Mouse (Mus musculus) hindbrain, embryonic 10.5 days (tissue): ENCODE results near the gene Wdr44. TPM values are rescaled to one million over a fixed set of nuclear protein-coding genes. Genes with fewer than 3 reads are reported as not detected.

ENCODE experiments used
- DNase-seq: peaks from one replicate; pipeline ENCODE4 v3.0.0-alpha.2; 2017; ENCODE audit warnings: low spot score
- H3K27ac ChIP-seq: fragments of 300-500 bp; sonication (generic); 2 replicates; pipeline ENCODE4 v1.5.1; 2016; ENCODE audit warnings: mild to moderate bottlenecking, moderate library complexity
- H3K27me3 ChIP-seq: fragments of 300-500 bp; sonication (generic); 2 replicates; pipeline ENCODE4 v1.6.1; 2016; ENCODE audit warnings: mild to moderate bottlenecking; ENCODE audit not compliant: poor library complexity, insufficient read depth, severe bottlenecking
- H3K36me3 ChIP-seq: fragments of 300-500 bp; sonication (generic); 2 replicates; pipeline ENCODE4 v1.6.1; 2016; ENCODE audit warnings: mild to moderate bottlenecking, moderate library complexity
- H3K4me1 ChIP-seq: fragments of 300-500 bp; sonication (generic); replicated peaks from 2 replicates; pipeline ENCODE4 v1.6.1; 2016; ENCODE audit warnings: mild to moderate bottlenecking
- H3K4me3 ChIP-seq: fragments of 300-500 bp; sonication (generic); 2 replicates; pipeline ENCODE4 v1.5.1; 2016; ENCODE audit warnings: mild to moderate bottlenecking, moderate library complexity
- H3K9me3 ChIP-seq: fragments of 300-500 bp; sonication (generic); 2 replicates; pipeline ENCODE4 v1.6.1; 2016; ENCODE audit warnings: mild to moderate bottlenecking, moderate library complexity
- WGBS: fragments of 180-500 bp; shearing (Covaris S2); methylation state at CpG from one replicate; pipeline ENCODE4 v1.1.7; 2016; 5-methylcytosine and 5-hydroxymethylcytosine counted together
- polyA plus RNA-seq: library from polyadenylated mRNA; unstranded; fragments of >200 nt; fragmentation: Nextera tagmentation; extraction: Ambion mirVana; gene quantifications from 2 replicates; pipeline ENCODE4 v1.2.1, GENCODE M21; 2016

The Wdr44 gene
- polyA plus RNA-seq = 5.4 and 5.8 TPM in 2 replicates

DNA sequence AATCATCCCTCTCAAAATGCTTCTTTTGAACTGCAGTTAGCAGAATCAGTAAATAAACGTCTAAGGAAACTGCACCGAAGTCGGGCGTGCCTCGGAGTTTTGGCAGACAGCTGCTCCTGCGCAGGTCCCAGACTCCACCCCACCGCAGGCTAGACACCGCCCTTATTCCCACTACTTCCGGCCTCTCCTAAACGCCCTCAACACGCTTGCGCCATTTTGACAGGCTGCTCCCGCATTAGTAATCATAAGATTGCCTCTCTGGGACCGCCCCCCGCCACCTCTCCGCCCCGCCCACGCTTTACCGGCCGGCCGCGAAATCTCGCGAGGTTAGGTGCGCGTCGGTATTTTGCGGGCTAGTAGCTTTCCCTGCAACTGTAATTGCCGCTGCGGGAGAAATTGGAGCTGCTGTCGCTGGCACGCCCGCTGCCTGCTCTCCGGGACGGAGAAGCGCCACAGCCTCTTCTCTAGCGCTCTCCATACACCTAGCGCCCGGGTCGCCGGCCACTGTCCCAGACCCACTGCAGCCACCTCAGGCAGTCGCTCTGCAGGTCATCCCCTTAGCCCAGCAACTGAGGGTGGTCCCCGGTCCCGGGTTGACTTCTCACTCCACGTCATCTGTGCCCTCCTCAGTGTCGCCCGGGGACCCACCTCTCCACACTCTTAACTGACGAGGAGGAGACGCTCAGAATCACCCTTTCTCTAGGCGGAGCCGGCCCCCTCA, at the start of gene Wdr44:
Wdr44 (plus strand) TSS at position 330 of the 721 bp plus-strand sequence.
- Histone ChIP-seq H3K4me1 (no peaks in the 10 kb centered on the region), H3K9me3 (no peaks in the 10 kb centered on the region), H3K4me3 (peak within 1 kb of the TSS; percentile 62), H3K27me3 (no peaks in the 10 kb centered on the region), H3K36me3 (no peaks in the 10 kb centered on the region), H3K27ac (peak within 1 kb of the TSS; percentile 88)
- DNase-seq = peak; percentile 92
- WGBS = 11% methylated on average over 51 of the region's 51 CpGs

DNA sequence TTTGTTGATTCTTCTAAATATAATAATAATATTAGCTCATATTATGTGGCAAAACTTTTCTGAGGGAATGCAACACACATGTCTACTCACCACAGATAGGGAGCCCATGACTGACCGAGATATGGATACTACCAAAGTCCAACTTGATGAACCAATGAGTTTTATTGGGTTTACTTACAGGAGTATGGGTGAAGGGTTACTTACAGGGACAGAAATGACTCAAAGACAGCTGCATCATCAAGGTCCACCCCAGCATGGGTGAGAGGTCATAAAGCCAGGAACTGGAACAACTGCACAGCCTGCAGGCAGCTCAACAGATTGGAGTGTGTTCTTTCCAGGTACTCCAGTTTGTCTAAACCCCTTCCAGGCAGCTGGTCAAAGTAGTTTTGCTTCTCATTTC, 44.5 kb upstream of the Wdr44 start:
- Histone ChIP-seq H3K27ac (no peak overlapping the region), H3K4me1 (no peaks in the 10 kb centered on the region), H3K36me3 (no peaks in the 10 kb centered on the region), H3K4me3 (no peak overlapping the region), H3K9me3 (no peaks in the 10 kb centered on the region), H3K27me3 (no peaks in the 10 kb centered on the region)
- WGBS = 83% methylated on average over 1 of the region's 1 CpGs
- DNase-seq = no peak

DNA sequence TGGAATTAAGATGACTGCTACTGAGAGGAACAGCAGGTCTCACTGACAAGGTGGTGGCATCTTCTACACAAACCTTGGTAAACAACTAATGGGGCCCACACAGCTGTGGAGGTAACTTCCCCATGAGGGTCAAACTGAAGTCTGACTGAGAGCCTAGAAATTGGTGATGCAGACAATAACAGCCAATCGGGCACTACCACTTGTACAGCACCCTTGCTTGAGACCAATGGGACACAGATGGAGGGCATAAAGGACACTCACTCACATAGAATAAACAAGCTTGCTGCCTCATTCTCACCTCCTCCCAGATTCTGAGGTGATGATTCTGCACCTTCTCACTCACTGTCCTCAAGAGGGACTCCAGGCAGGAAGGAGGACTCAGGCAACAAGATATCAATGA, 30.6 kb upstream of the Wdr44 start:
- H3K27ac ChIP-seq = no peak overlapping the region
- WGBS = 85% methylated on average over 1 of the region's 1 CpGs
- no peak overlapping the region for H3K4me3 ChIP-seq
- H3K27me3 ChIP-seq = no peaks in the 10 kb centered on the region
- H3K4me1 ChIP-seq = no peaks in the 10 kb centered on the region
- H3K36me3 ChIP-seq = no peaks in the 10 kb centered on the region
- H3K9me3 ChIP-seq = no peaks in the 10 kb centered on the region
- DNase-seq = no peak

DNA sequence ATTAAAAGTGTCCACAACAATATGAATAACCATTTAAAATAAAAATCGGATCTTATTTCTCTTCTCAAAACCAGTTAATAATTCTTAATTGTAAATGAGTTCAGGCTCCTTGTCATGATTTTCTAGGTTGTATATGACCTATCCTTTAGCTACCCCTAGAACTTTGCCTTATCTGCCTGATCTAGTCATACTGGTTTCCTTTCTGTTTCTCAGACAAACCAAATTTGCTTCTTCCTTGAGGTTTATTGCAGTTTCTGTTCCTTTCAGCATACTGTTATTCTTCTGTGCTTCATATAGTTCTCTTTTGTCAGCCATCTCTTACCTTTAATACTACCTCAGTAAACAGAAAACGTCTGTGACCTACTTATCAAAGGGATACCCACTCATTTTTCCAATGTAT, 19.7 kb upstream of the Wdr44 start:
- no peaks in the 10 kb centered on the region for H3K27me3 ChIP-seq
- H3K36me3 ChIP-seq = no peaks in the 10 kb centered on the region
- no peak for DNase-seq
- no peak overlapping the region for H3K4me3 ChIP-seq
- H3K4me1 ChIP-seq = no peaks in the 10 kb centered on the region
- whole genome bisulfite sequencing = 73% methylated on average over 2 of the region's 2 CpGs
- H3K27ac ChIP-seq = no peak overlapping the region
- no peaks in the 10 kb centered on the region for H3K9me3 ChIP-seq

- no peaks in the 10 kb centered on the region for H3K4me1 ChIP-seq
- 90% methylated on average over 1 of the region's 1 CpGs for WGBS
- no peaks in the 10 kb centered on the region for H3K9me3 ChIP-seq
- H3K27me3 ChIP-seq = no peaks in the 10 kb centered on the region
- no peak overlapping the region for H3K4me3 ChIP-seq
- no peak for DNase-seq
- no peaks in the 10 kb centered on the region for H3K36me3 ChIP-seq
- H3K27ac ChIP-seq = no peak overlapping the region
Measured at GRCm38 (mm10) chrX:23675450-23675849, 17.4 kb upstream of the Wdr44 start.

DNA sequence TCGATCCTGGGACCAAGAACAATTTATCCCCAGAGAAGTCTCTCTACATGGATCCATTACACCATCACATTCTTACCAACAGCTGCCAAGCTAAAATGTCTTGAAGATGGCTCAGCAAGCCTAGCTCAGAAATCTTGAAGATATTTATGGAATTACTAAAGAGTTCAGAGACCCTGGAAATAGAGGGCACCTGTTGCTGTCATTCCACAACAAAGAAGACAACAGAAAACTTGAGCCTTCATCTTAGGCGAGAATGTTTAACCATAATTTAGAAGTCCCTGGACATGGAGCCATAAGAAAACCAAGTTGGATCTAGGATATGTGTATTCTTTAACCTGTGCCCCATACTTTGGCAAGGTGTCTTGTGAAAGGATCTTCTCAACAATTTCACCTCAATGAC, 16.3 kb upstream of the Wdr44 start:
- Histone ChIP-seq H3K27ac (no peak overlapping the region), H3K4me1 (no peaks in the 10 kb centered on the region), H3K36me3 (no peaks in the 10 kb centered on the region), H3K9me3 (no peaks in the 10 kb centered on the region), H3K4me3 (no peak overlapping the region), H3K27me3 (no peaks in the 10 kb centered on the region)
- 78% methylated on average over 2 of the region's 2 CpGs for WGBS
- no peak for DNase-seq

DNA sequence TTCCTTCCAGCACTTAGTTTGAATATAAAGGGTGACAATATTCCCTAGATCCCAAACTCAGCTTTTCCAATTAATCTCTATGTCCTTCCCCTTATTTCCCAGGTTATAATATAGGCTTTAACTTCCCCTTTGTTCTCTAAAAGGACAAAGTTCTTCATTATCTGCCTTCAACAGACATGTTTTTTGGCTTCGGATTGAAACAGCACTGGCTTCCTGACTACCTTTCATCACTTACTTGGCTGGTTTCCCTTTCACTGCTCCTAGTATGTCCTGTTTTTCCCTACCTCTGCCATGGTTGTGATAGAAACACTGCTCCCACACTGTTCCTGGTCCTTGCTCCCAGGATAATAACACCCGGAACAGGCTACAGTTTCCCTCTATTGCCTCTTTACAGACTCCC, 15.3 kb upstream of the Wdr44 start:
- 80% methylated on average over 2 of the region's 2 CpGs for WGBS
- no peak overlapping the region for H3K4me3 ChIP-seq
- H3K27ac ChIP-seq = no peak overlapping the region

GRCm38 (mm10) chrX:23692336-23692721, 522 bp upstream of the Wdr44 start:
- Histone ChIP-seq H3K36me3 (no peaks in the 10 kb centered on the region), H3K27me3 (no peaks in the 10 kb centered on the region), H3K4me1 (no peaks in the 10 kb centered on the region), H3K4me3 (peak overlapping the region; percentile 62), H3K27ac (no peak overlapping the region), H3K9me3 (no peaks in the 10 kb centered on the region)
- DNase-seq = peak; percentile 2
- 23% methylated on average over 5 of the region's 5 CpGs for WGBS

More for the DNA sequence above, 15.3 kb upstream of the Wdr44 start:
- Histone ChIP-seq H3K36me3 (no peaks in the 10 kb centered on the region), H3K9me3 (no peaks in the 10 kb centered on the region), H3K4me1 (no peaks in the 10 kb centered on the region), H3K27me3 (no peaks in the 10 kb centered on the region)
- DNase-seq = no peak

GRCm38 (mm10) chrX:23693443-23694400, 871 bp downstream of the Wdr44 start:
- WGBS = 14% methylated on average over 28 of the region's 28 CpGs
- peak; percentile 2 for DNase-seq

GRCm38 (mm10) chrX:23694588-23694987, 1.7 kb downstream of the Wdr44 start:
- Histone ChIP-seq H3K4me3 (0 out of 2 replicates have a peak overlapping the region, but pooled peaks have one; percentile 62), H3K36me3 (no peaks in the 10 kb centered on the region), H3K27ac (no peak overlapping the region), H3K4me1 (no peaks in the 10 kb centered on the region), H3K9me3 (no peaks in the 10 kb centered on the region), H3K27me3 (no peaks in the 10 kb centered on the region)
- WGBS = 80% methylated on average over 3 of the region's 3 CpGs
- DNase-seq = no peak

More at GRCm38 (mm10) chrX:23693443-23694400, 871 bp downstream of the Wdr44 start:
- Histone ChIP-seq H3K4me3 (peak overlapping the region; percentile 62), H3K9me3 (no peaks in the 10 kb centered on the region), H3K4me1 (no peaks in the 10 kb centered on the region), H3K27ac (peak overlapping the region; percentile 88), H3K36me3 (no peaks in the 10 kb centered on the region), H3K27me3 (no peaks in the 10 kb centered on the region)

DNA sequence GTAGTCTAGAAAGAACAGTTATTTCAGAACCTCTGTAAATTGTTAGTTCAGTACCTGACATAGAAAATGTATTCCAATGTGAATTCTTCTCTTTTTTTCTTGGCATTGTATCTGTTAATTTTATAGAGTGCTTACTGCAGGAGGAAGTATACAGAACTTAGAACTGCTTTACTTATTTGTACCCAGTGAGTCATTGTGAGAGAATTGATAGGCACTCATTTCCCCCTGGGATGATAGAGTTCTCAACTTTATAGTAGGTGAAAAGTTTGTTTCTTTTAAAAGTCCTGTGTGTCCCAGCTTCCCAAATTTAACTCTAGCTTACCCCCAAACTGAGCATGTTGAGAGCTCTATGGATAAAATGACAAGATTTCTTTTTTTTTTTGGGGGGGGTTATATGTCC, 2.3 kb downstream of the Wdr44 start:
- Histone ChIP-seq H3K36me3 (no peaks in the 10 kb centered on the region), H3K4me1 (no peaks in the 10 kb centered on the region), H3K4me3 (no peak overlapping the region), H3K9me3 (no peaks in the 10 kb centered on the region), H3K27ac (no peak overlapping the region), H3K27me3 (no peaks in the 10 kb centered on the region)
- DNase-seq = no peak

GRCm38 (mm10) chrX:23697346-23697745, 4.5 kb downstream of the Wdr44 start:
- no peak for DNase-seq

GRCm38 (mm10) chrX:23699023-23699422, 6.2 kb downstream of the Wdr44 start:
- H3K36me3 ChIP-seq = no peaks in the 10 kb centered on the region
- no peak for DNase-seq
- H3K27me3 ChIP-seq = no peaks in the 10 kb centered on the region
- no peaks in the 10 kb centered on the region for H3K9me3 ChIP-seq
- 100% methylated on average over 1 of the region's 1 CpGs for WGBS
- no peaks in the 10 kb centered on the region for H3K4me1 ChIP-seq
- H3K4me3 ChIP-seq = no peak overlapping the region
- H3K27ac ChIP-seq = no peak overlapping the region

More at GRCm38 (mm10) chrX:23697346-23697745, 4.5 kb downstream of the Wdr44 start:
- Histone ChIP-seq H3K27ac (no peak overlapping the region), H3K4me1 (no peaks in the 10 kb centered on the region), H3K4me3 (no peak overlapping the region), H3K9me3 (no peaks in the 10 kb centered on the region), H3K36me3 (no peaks in the 10 kb centered on the region), H3K27me3 (no peaks in the 10 kb centered on the region)
- 89% methylated on average over 2 of the region's 2 CpGs for WGBS
